Mouse (Mus musculus) limb, embryonic 13.5 days (tissue): ENCODE results near the gene Zer1. TPM values are rescaled to one million over a fixed set of nuclear protein-coding genes. Genes with fewer than 3 reads are reported as not detected.

Experiments used
- ATAC-seq: fragments of 200-750 bp; cut with Nextera tagmentation; 2 replicates; pipeline ENCODE4 v1.8.0; 2017; ENCODE audit warnings: low read depth, moderate number of reproducible peaks, moderate TSS enrichment; ENCODE audit not compliant: low FRiP score
- H3K27ac ChIP-seq: fragments of 300-500 bp; sonication (generic); 2 replicates; pipeline ENCODE4 v1.5.1; 2015; ENCODE audit warnings: inconsistent platforms, mild to moderate bottlenecking, moderate library complexity
- H3K27me3 ChIP-seq: fragments of 300-500 bp; sonication (generic); 2 replicates; pipeline ENCODE4 v1.6.1; 2015; ENCODE audit warnings: mild to moderate bottlenecking, inconsistent platforms
- H3K36me3 ChIP-seq: fragments of 300-500 bp; sonication (generic); 2 replicates; pipeline ENCODE4 v1.6.1; 2015; ENCODE audit warnings: inconsistent platforms, mild to moderate bottlenecking, moderate library complexity
- H3K4me1 ChIP-seq: fragments of 300-500 bp; sonication (generic); 2 replicates; pipeline ENCODE4 v1.6.1; 2015; ENCODE audit warnings: inconsistent platforms
- H3K4me2 ChIP-seq: fragments of 300-500 bp; sonication (generic); replicated peaks from 2 replicates; pipeline ENCODE4 v1.6.1; 2015; ENCODE audit warnings: inconsistent platforms, mild to moderate bottlenecking, moderate library complexity
- H3K4me3 ChIP-seq: fragments of 300-500 bp; sonication (generic); 2 replicates; pipeline ENCODE4 v1.5.1; 2015; ENCODE audit warnings: moderate library complexity, mild to moderate bottlenecking, inconsistent platforms
- H3K9ac ChIP-seq: fragments of 300-500 bp; sonication (generic); 2 replicates; pipeline ENCODE4 v1.6.1; 2015; ENCODE audit warnings: mild to moderate bottlenecking, inconsistent platforms
- H3K9me3 ChIP-seq: fragments of 300-500 bp; sonication (generic); 2 replicates; pipeline ENCODE4 v1.6.1; 2016; ENCODE audit warnings: inconsistent platforms
- WGBS: fragments of 180-500 bp; shearing (Covaris S2); methylation state at CpG from one replicate; pipeline ENCODE4 v1.1.7; 2015; 5-methylcytosine and 5-hydroxymethylcytosine counted together
- polyA plus RNA-seq: library from polyadenylated mRNA; unstranded; fragments of >200 nt; fragmentation: Nextera tagmentation; extraction: Ambion mirVana; gene quantifications from 2 replicates; pipeline ENCODE4 v1.2.1, GENCODE M21; 2015

Zer1 gene
- polyA plus RNA-seq, 1 experiment from 2014 or later, result 11.2 TPM

GRCm38 (mm10) chr2:30072875-30073274 is 51.5 kb downstream of the Zer1 start:
- Histone ChIP-seq H3K9ac (no peak overlapping the region), H3K4me1 (peaks cover 16% of the 10 kb centered on the region), H3K4me3 (no peak overlapping the region), H3K9me3 (no peaks in the 10 kb centered on the region), H3K36me3 (peaks cover 53% of the 10 kb centered on the region), H3K4me2 (no peak overlapping the region), H3K27me3 (no peaks in the 10 kb centered on the region), H3K27ac (no peak overlapping the region)
- 80% methylated on average over 7 of the region's 7 CpGs for WGBS
- no peak for ATAC-seq

- Histone ChIP-seq H3K4me3 (peak overlapping the region; percentile 100), H3K9ac (peak overlapping the region; percentile 99), H3K4me1 (peaks cover 38% of the 10 kb centered on the region), H3K9me3 (no peaks in the 10 kb centered on the region), H3K36me3 (peaks cover 37% of the 10 kb centered on the region), H3K27ac (no peak overlapping the region), H3K27me3 (no peaks in the 10 kb centered on the region), H3K4me2 (peak overlapping the region; percentile 67)
- 13% methylated on average over 7 of the region's 7 CpGs for WGBS
- no peak for ATAC-seq
These were observed 56.4 kb downstream of the Zer1 start for GRCm38 (mm10) chr2:30067962-30068361.

- Histone ChIP-seq H3K27ac (peak overlapping the region; percentile 100), H3K4me2 (peak overlapping the region; percentile 67), H3K9me3 (no peaks in the 10 kb centered on the region), H3K4me3 (peak overlapping the region; percentile 100), H3K27me3 (no peaks in the 10 kb centered on the region), H3K9ac (peak overlapping the region; percentile 99), H3K36me3 (peaks cover 30% of the 10 kb centered on the region), H3K4me1 (peaks cover 39% of the 10 kb centered on the region)
- ATAC-seq, result 0 out of 2 replicates have a peak, but pooled peaks have one; percentile 10
- WGBS, result under 1% methylated on average over 47 of the region's 69 CpGs
These were observed 57.1 kb downstream of the Zer1 start for GRCm38 (mm10) chr2:30067031-30067888.

GRCm38 (mm10) chr2:30066046-30066901 is 58.1 kb downstream of the Zer1 start:
- Histone ChIP-seq H3K4me1 (peaks cover 43% of the 10 kb centered on the region), H3K27me3 (no peaks in the 10 kb centered on the region), H3K36me3 (peaks cover 27% of the 10 kb centered on the region), H3K9ac (peak overlapping the region; percentile 99), H3K27ac (peak overlapping the region; percentile 100), H3K4me3 (peak overlapping the region; percentile 100), H3K4me2 (peak overlapping the region; percentile 74), H3K9me3 (no peaks in the 10 kb centered on the region)
- ATAC-seq, result peak; percentile 93
- under 1% methylated on average over 74 of the region's 101 CpGs for WGBS

- Histone ChIP-seq H3K9ac (peak overlapping the region; percentile 81), H3K9me3 (no peaks in the 10 kb centered on the region), H3K27me3 (no peaks in the 10 kb centered on the region), H3K36me3 (peaks cover 12% of the 10 kb centered on the region), H3K27ac (no peak overlapping the region), H3K4me1 (peaks cover 46% of the 10 kb centered on the region), H3K4me3 (peak overlapping the region; percentile 64), H3K4me2 (peak overlapping the region; percentile 89)
- 29% methylated on average over 3 of the region's 3 CpGs for WGBS
- ATAC-seq, result no peak
These were observed 60.1 kb downstream of the Zer1 start for GRCm38 (mm10) chr2:30064298-30064697.

GRCm38 (mm10) chr2:30063791-30064190 is 60.6 kb downstream of the Zer1 start:
- Histone ChIP-seq H3K9ac (peak overlapping the region; percentile 81), H3K36me3 (peaks cover 7% of the 10 kb centered on the region), H3K4me1 (peaks cover 46% of the 10 kb centered on the region), H3K4me2 (peak overlapping the region; percentile 89), H3K9me3 (no peaks in the 10 kb centered on the region), H3K4me3 (peak overlapping the region; percentile 64), H3K27ac (no peak overlapping the region), H3K27me3 (no peaks in the 10 kb centered on the region)
- WGBS, result 11% methylated on average over 3 of the region's 3 CpGs
- ATAC-seq, result no peak

- ATAC-seq, result no peak
- Histone ChIP-seq H3K9ac (peak overlapping the region; percentile 81), H3K9me3 (no peaks in the 10 kb centered on the region), H3K36me3 (peaks cover 1% of the 10 kb centered on the region; the same call in 1 of the 2 replicates), H3K27ac (peak overlapping the region; percentile 96), H3K4me3 (peak overlapping the region; percentile 64), H3K4me2 (peak overlapping the region; percentile 89), H3K4me1 (peaks cover 41% of the 10 kb centered on the region), H3K27me3 (no peaks in the 10 kb centered on the region)
- WGBS, result 4% methylated on average over 8 of the region's 8 CpGs
These were observed 61.1 kb downstream of the Zer1 start for GRCm38 (mm10) chr2:30063235-30063634.

- no peaks in the 10 kb centered on the region for H3K27me3 ChIP-seq
- H3K9me3 ChIP-seq, result no peaks in the 10 kb centered on the region
- ATAC-seq, result peak; percentile 37
- H3K9ac ChIP-seq, result peak overlapping the region; percentile 81
- H3K4me1 ChIP-seq, result peaks cover 35% of the 10 kb centered on the region
- H3K4me2 ChIP-seq, result peak overlapping the region; percentile 89
- no peaks in the 10 kb centered on the region for H3K36me3 ChIP-seq
- peak overlapping the region; percentile 64 for H3K4me3 ChIP-seq
- peak overlapping the region; percentile 96 for H3K27ac ChIP-seq
- WGBS, result under 1% methylated on average over 40 of the region's 40 CpGs
These were observed 61.9 kb downstream of the Zer1 start for GRCm38 (mm10) chr2:30062249-30063093.

- H3K27ac ChIP-seq, result peak overlapping the region; percentile 96
- H3K27me3 ChIP-seq, result no peaks in the 10 kb centered on the region
- H3K4me3 ChIP-seq, result peak overlapping the region; percentile 64
- H3K4me2 ChIP-seq, result peak overlapping the region; percentile 89
- 8% methylated on average over 37 of the region's 37 CpGs for WGBS
- ATAC-seq, result peak; percentile 2; the same call in 1 of the 2 replicates
- H3K4me1 ChIP-seq, result peaks cover 40% of the 10 kb centered on the region
- H3K9ac ChIP-seq, result peak overlapping the region; percentile 81
- no peaks in the 10 kb centered on the region for H3K36me3 ChIP-seq
- no peaks in the 10 kb centered on the region for H3K9me3 ChIP-seq
These were observed 62.9 kb downstream of the Zer1 start for GRCm38 (mm10) chr2:30061215-30062166.

- H3K4me1 ChIP-seq, result peaks cover 17% of the 10 kb centered on the region
- no peaks in the 10 kb centered on the region for H3K9me3 ChIP-seq
- no peak for ATAC-seq
- no peak overlapping the region for H3K4me3 ChIP-seq
- no peak overlapping the region for H3K4me2 ChIP-seq
- H3K27ac ChIP-seq, result no peak overlapping the region
- WGBS, result 57% methylated on average over 5 of the region's 5 CpGs
- no peaks in the 10 kb centered on the region for H3K27me3 ChIP-seq
- no peak overlapping the region for H3K9ac ChIP-seq
- H3K36me3 ChIP-seq, result no peaks in the 10 kb centered on the region
These were observed 66.0 kb downstream of the Zer1 start for GRCm38 (mm10) chr2:30058418-30058817.
